Mouse (Mus musculus) urinary bladder, postnatal 25 days (tissue): ENCODE results near the gene Nfyb.

Experiments used
- DNase-seq: peaks from one replicate; pipeline ENCODE4 v3.0.0; 2022; ENCODE audit warnings: low spot score

The Nfyb gene

GRCm38 (mm10) chr10:82779831-82780230 lies 15.9 kb upstream of the Nfyb start:
- no peak for DNase-seq

GRCm38 (mm10) chr10:82778791-82779549 lies 15.0 kb upstream of the Nfyb start:
- DNase-seq: no peak

GRCm38 (mm10) chr10:82777886-82778285 lies 13.9 kb upstream of the Nfyb start:
- DNase-seq: no peak

- no peak for DNase-seq
These were observed 13.1 kb upstream of the Nfyb start for GRCm38 (mm10) chr10:82777075-82777474.

- DNase-seq: no peak
These were observed 10.9 kb upstream of the Nfyb start for GRCm38 (mm10) chr10:82774841-82775240.

- no peak for DNase-seq
These were observed 7.7 kb upstream of the Nfyb start for GRCm38 (mm10) chr10:82771595-82772170.

GRCm38 (mm10) chr10:82770713-82771112 lies 6.8 kb upstream of the Nfyb start:
- no peak for DNase-seq

GRCm38 (mm10) chr10:82768901-82769300 lies 5.0 kb upstream of the Nfyb start:
- DNase-seq: no peak

GRCm38 (mm10) chr10:82762756-82763681 lies 925 bp downstream of the Nfyb start:
- DNase-seq: peak; percentile 23

GRCm38 (mm10) chr10:82761037-82761811 lies 2.7 kb downstream of the Nfyb start:
- DNase-seq: no peak

GRCm38 (mm10) chr10:82759706-82760105 lies 4.2 kb downstream of the Nfyb start:
- DNase-seq: no peak

GRCm38 (mm10) chr10:82758878-82759277 lies 5.1 kb downstream of the Nfyb start:
- no peak for DNase-seq

GRCm38 (mm10) chr10:82758368-82758767 lies 5.6 kb downstream of the Nfyb start:
- DNase-seq: no peak

GRCm38 (mm10) chr10:82757341-82757740 lies 6.6 kb downstream of the Nfyb start:
- no peak for DNase-seq

- DNase-seq: no peak
These were observed 7.5 kb downstream of the Nfyb start for GRCm38 (mm10) chr10:82756466-82756865.

GRCm38 (mm10) chr10:82755213-82755890 lies 8.6 kb downstream of the Nfyb start:
- DNase-seq: no peak

GRCm38 (mm10) chr10:82754642-82755041 lies 9.3 kb downstream of the Nfyb start:
- no peak for DNase-seq

- no peak for DNase-seq
These were observed 11.0 kb downstream of the Nfyb start for GRCm38 (mm10) chr10:82752921-82753320.

- no peak for DNase-seq
These were observed 13.2 kb downstream of the Nfyb start for GRCm38 (mm10) chr10:82750778-82751177.

GRCm38 (mm10) chr10:82746988-82747850 lies 16.7 kb downstream of the Nfyb start:
- DNase-seq: no peak
